In genomic region chr11:103685261-103685736, GRCm38 (mm10) we compare ENCODE assay signal across 10 mouse cellular contexts. TPM values are rescaled to one million over a fixed set of nuclear protein-coding genes. Genes with fewer than 3 reads are reported as not detected.
A peak's percentile ranks its signal among the peaks of the same experiment; 100 is the strongest.
DNase-seq lines count a peak whose midpoint lies in the region; ATAC-seq and TF ChIP-seq lines count a peak whose summit lies in the region.
"Had no signal": no experiment of that assay in that cellular context is flagged by ENCODE, and none has a peak within 500 bp of the region (broad histone marks: within the 10 kb centered on the region; RNA-seq: fewer than 3 reads in every experiment).

No protein-coding gene starts in this region.

- H3K4me2 ChIP-seq in intestine, postnatal 0 days (replicated peaks; ENCODE audit: low read depth): no peak overlapping the region
- no peak overlapping the region for H3K4me2 ChIP-seq in intestine, embryonic 16.5 days (ENCODE audit: low read depth, low read length)
- H3K4me2 ChIP-seq in liver, embryonic 12.5 days: no peak overlapping the region

- ATAC-seq in intestine, postnatal 0 days: no peak
- no peak for ATAC-seq in intestine, embryonic 16.5 days
- ATAC-seq in liver, embryonic 12.5 days: no peak

- H3K9me3 ChIP-seq in intestine, postnatal 0 days (ENCODE audit: control insufficient read depth): no peaks in the 10 kb centered on the region
- no peaks in the 10 kb centered on the region for H3K9me3 ChIP-seq in intestine, embryonic 16.5 days (ENCODE audit: control insufficient read depth, low read length)
- no peaks in the 10 kb centered on the region for H3K9me3 ChIP-seq in liver, embryonic 12.5 days (replicated peaks)

- H3K4me1 ChIP-seq in intestine, postnatal 0 days (replicated peaks; ENCODE audit: control insufficient read depth, insufficient read depth, low read length): 0 out of 2 replicates have a peak, but pooled peaks cover 1% of the 10 kb centered on the region
- peaks cover 7% of the 10 kb centered on the region; the same call in 1 of the 2 replicates for H3K4me1 ChIP-seq in intestine, embryonic 16.5 days (ENCODE audit: control insufficient read depth, insufficient read depth, low read length)
- H3K4me1 ChIP-seq in bone marrow macrophage, adult 2 months (ENCODE audit: control insufficient read depth, insufficient read depth, low read length): peaks cover 64% of the 10 kb centered on the region
- H3K4me1 ChIP-seq in thymus, adult 2 months (replicated peaks; ENCODE audit: control insufficient read depth, insufficient read depth, low read length): peaks cover 11% of the 10 kb centered on the region; the same call in 1 of the 2 replicates
- peaks cover 14% of the 10 kb centered on the region for H3K4me1 ChIP-seq in liver, embryonic 12.5 days

- H3K27ac ChIP-seq in intestine, postnatal 0 days (ENCODE audit: low read depth, low read length): peak overlapping the region; percentile 60; the same call in 1 of the 2 replicates
- H3K27ac ChIP-seq in intestine, embryonic 16.5 days (ENCODE audit: low read length): no peak overlapping the region
- peak overlapping the region; percentile 83 for H3K27ac ChIP-seq in bone marrow macrophage, adult 2 months (ENCODE audit: insufficient read depth, low read depth, low read length)
- H3K27ac ChIP-seq in thymus, adult 2 months (ENCODE audit: control insufficient read depth, insufficient read depth, low read length): no peak overlapping the region
- no peak overlapping the region for H3K27ac ChIP-seq in liver, embryonic 12.5 days

- 87% methylated on average over 7 of the region's 7 CpGs for WGBS in intestine, postnatal 0 days
- 82% methylated on average over 7 of the region's 7 CpGs for WGBS in intestine, embryonic 16.5 days
- 60% methylated on average over 7 of the region's 7 CpGs for WGBS in thymus, adult 2 months
- WGBS in liver, embryonic 12.5 days (ENCODE audit: insufficient replicate concordance): 77% methylated on average over 7 of the region's 7 CpGs

- peak; percentile 49 to 68 for DNase-seq in layer of hippocampus, postnatal 36 days
- peak; percentile 54 for DNase-seq in right cerebral cortex, postnatal 4 days
- no peak for DNase-seq in thymus, adult 2 months
- DNase-seq: thymus, postnatal 4 days had no signal

- no peak for TF ChIP-seq CTCF in intestine, postnatal 0 days (IDR thresholded peaks at IDR 0.05; ENCODE audit: low read depth)
- no peak for TF ChIP-seq CTCF in bone marrow macrophage, adult 2 months (IDR thresholded peaks at IDR 0.05; ENCODE audit: low read depth, low read length)
- no peak for TF ChIP-seq CTCF in thymus, adult 2 months (IDR thresholded peaks at IDR 0.05; ENCODE audit: borderline replicate concordance, control insufficient read depth, extremely low read depth, insufficient read depth, low read length, poor library complexity)

- peaks cover 83% of the 10 kb centered on the region for H3K36me3 ChIP-seq in intestine, postnatal 0 days (ENCODE audit: control insufficient read depth, insufficient read depth)
- peaks cover 9% of the 10 kb centered on the region; the same call in 1 of the 2 replicates for H3K36me3 ChIP-seq in intestine, embryonic 16.5 days (ENCODE audit: control insufficient read depth, insufficient read depth, low read length)
- peaks cover 57% of the 10 kb centered on the region for H3K36me3 ChIP-seq in thymus, adult 2 months (ENCODE audit: control insufficient read depth, insufficient read depth, low read length)
- peaks cover 85% of the 10 kb centered on the region for H3K36me3 ChIP-seq in liver, embryonic 12.5 days

- no peak overlapping the region for H3K9ac ChIP-seq in intestine, postnatal 0 days (ENCODE audit: low read depth, low read length)
- no peak overlapping the region for H3K9ac ChIP-seq in intestine, embryonic 16.5 days (ENCODE audit: low read depth, low read length)
- H3K9ac ChIP-seq in liver, embryonic 12.5 days: no peak overlapping the region

- H3K27me3 ChIP-seq in intestine, postnatal 0 days (replicated peaks; ENCODE audit: control insufficient read depth, insufficient read depth, low read length): no peaks in the 10 kb centered on the region
- H3K27me3 ChIP-seq in intestine, embryonic 16.5 days (replicated peaks; ENCODE audit: control insufficient read depth, insufficient read depth, low read length): no peaks in the 10 kb centered on the region
- H3K27me3 ChIP-seq in thymus, adult 2 months (ENCODE audit: control insufficient read depth, insufficient read depth, low read length): no peaks in the 10 kb centered on the region
- no peaks in the 10 kb centered on the region for H3K27me3 ChIP-seq in liver, embryonic 12.5 days (replicated peaks)

- H3K4me3 ChIP-seq in intestine, postnatal 0 days (ENCODE audit: low read depth, low read length): no peak overlapping the region
- H3K4me3 ChIP-seq in intestine, embryonic 16.5 days (ENCODE audit: low read length): no peak overlapping the region
- no peak overlapping the region for H3K4me3 ChIP-seq in bone marrow macrophage, adult 2 months (ENCODE audit: insufficient read depth, low read length)
- no peak overlapping the region for H3K4me3 ChIP-seq in thymus, adult 2 months (ENCODE audit: control insufficient read depth, insufficient read depth, low read length)
- no peak overlapping the region for H3K4me3 ChIP-seq in liver, embryonic 12.5 days

- no peak for TF ChIP-seq POLR2A in bone marrow macrophage, adult 2 months (IDR thresholded peaks at IDR 0.05; ENCODE audit: borderline replicate concordance, low read depth, low read length)
- no peak for TF ChIP-seq POLR2A in thymus, adult 2 months (IDR thresholded peaks at IDR 0.05; ENCODE audit: control insufficient read depth, extremely low read depth, insufficient read depth, low read length, poor library complexity)

RNA-seq across cellular contexts. Expression of gene Gosr2, which starts 12.4 kb away (rescaled TPM):
- polyA plus RNA-seq in intestine, postnatal 0 days (2015; fragmentation: Nextera tagmentation; extraction: Ambion mirVana): 106 and 113 TPM in 2 replicates
- polyA plus RNA-seq in intestine, embryonic 16.5 days (2015; fragmentation: Nextera tagmentation; extraction: Ambion mirVana): 73.3 and 76.3 TPM in 2 replicates
- 52.4 and 56.7 TPM in 2 replicates for polyA plus RNA-seq in bone marrow macrophage, adult 2 months (2012; ENCODE audit: insufficient read depth, insufficient read length, missing spikeins)
- 10 to 100 TPM; 63.5 to 64.6 TPM for total RNA-seq in layer of hippocampus, postnatal 36 days (2021)
- 99.8 and 101 TPM in 2 replicates for polyA plus RNA-seq in thymus, adult 2 months (2012; rRNA removed)
- polyA plus RNA-seq in liver, embryonic 12.5 days (2016; fragmentation: Nextera tagmentation; extraction: Ambion mirVana): 54.4 and 55.2 TPM in 2 replicates

RNA-seq across cellular contexts. Expression of gene Rprml, which starts 35.9 kb away (rescaled TPM):
- polyA plus RNA-seq in intestine, postnatal 0 days (2015; fragmentation: Nextera tagmentation; extraction: Ambion mirVana): 2.3 and 3.7 TPM in 2 replicates
- 0.44 and 0.81 TPM in 2 replicates for polyA plus RNA-seq in intestine, embryonic 16.5 days (2015; fragmentation: Nextera tagmentation; extraction: Ambion mirVana)
- not detected in 2 replicates for polyA plus RNA-seq in bone marrow macrophage, adult 2 months (2012; ENCODE audit: insufficient read depth, insufficient read length, missing spikeins)
- total RNA-seq in layer of hippocampus, postnatal 36 days (2021): 100 to 1,000 TPM; 101 to 119 TPM
- 0.09 TPM in 1 of 2 replicates, not detected in the other for polyA plus RNA-seq in thymus, adult 2 months (2012; rRNA removed)
- not detected in 2 replicates for polyA plus RNA-seq in liver, embryonic 12.5 days (2016; fragmentation: Nextera tagmentation; extraction: Ambion mirVana)
- polyA plus RNA-seq: limb, embryonic 11.5 days had no signal

RNA-seq across cellular contexts. Expression of gene Lyzl6, which starts 46.6 kb away (rescaled TPM):
- not detected in 2 replicates for polyA plus RNA-seq in intestine, postnatal 0 days (2015; fragmentation: Nextera tagmentation; extraction: Ambion mirVana)
- polyA plus RNA-seq in intestine, embryonic 16.5 days (2015; fragmentation: Nextera tagmentation; extraction: Ambion mirVana): not detected in 2 replicates
- polyA plus RNA-seq in bone marrow macrophage, adult 2 months (2012; ENCODE audit: insufficient read depth, insufficient read length, missing spikeins): not detected in 2 replicates
- total RNA-seq in layer of hippocampus, postnatal 36 days (2021): not detected
- not detected in 2 replicates for polyA plus RNA-seq in thymus, adult 2 months (2012; rRNA removed)
- polyA plus RNA-seq in liver, embryonic 12.5 days (2016; fragmentation: Nextera tagmentation; extraction: Ambion mirVana): not detected in 2 replicates
- polyA plus RNA-seq: frontal cortex, adult 2 months; limb, embryonic 11.5 days had no signal

Comparison
In these comparisons a context has a peak if more than half of its experiments do, and no peak if none do; other contexts are left out.
1. H3K27ac ChIP-seq: peak in intestine, postnatal 0 days (single experiment) and bone marrow macrophage, adult 2 months (single experiment); none in intestine, embryonic 16.5 days (single experiment), thymus, adult 2 months (single experiment) and liver, embryonic 12.5 days (single experiment).